ENCODE assay signal across 8 mouse cellular contexts in genomic region chr5:149152774-149153155, GRCm38 (mm10). TPM values are rescaled to one million over a fixed set of nuclear protein-coding genes. Genes with fewer than 3 reads are reported as not detected.
DNase-seq lines count a peak whose midpoint lies in the region; ATAC-seq and TF ChIP-seq lines count a peak whose summit lies in the region.

No protein-coding gene starts in this region.

- H3K4me3 ChIP-seq in hindbrain, embryonic 12.5 days: no peak overlapping the region
- H3K4me3 ChIP-seq in hindbrain, embryonic 14.5 days (replicated peaks; ENCODE audit: low read length): no peak overlapping the region
- H3K4me3 ChIP-seq in heart, embryonic 13.5 days: no peak overlapping the region
- no peak overlapping the region for H3K4me3 ChIP-seq in lung, postnatal 0 days (ENCODE audit: low read depth, low read length)

- no peaks in the 10 kb centered on the region for H3K27me3 ChIP-seq in hindbrain, embryonic 12.5 days
- no peaks in the 10 kb centered on the region for H3K27me3 ChIP-seq in hindbrain, embryonic 14.5 days (ENCODE audit: control insufficient read depth, insufficient read depth, low read length)
- H3K27me3 ChIP-seq in heart, embryonic 13.5 days (replicated peaks): no peaks in the 10 kb centered on the region
- no peaks in the 10 kb centered on the region for H3K27me3 ChIP-seq in lung, postnatal 0 days (replicated peaks; ENCODE audit: insufficient read depth, low read length)

- no peaks in the 10 kb centered on the region for H3K36me3 ChIP-seq in hindbrain, embryonic 12.5 days
- H3K36me3 ChIP-seq in hindbrain, embryonic 14.5 days (replicated peaks; ENCODE audit: control insufficient read depth, insufficient read depth): no peaks in the 10 kb centered on the region
- H3K36me3 ChIP-seq in heart, embryonic 13.5 days: no peaks in the 10 kb centered on the region
- H3K36me3 ChIP-seq in lung, postnatal 0 days (ENCODE audit: insufficient read depth, low read length): no peaks in the 10 kb centered on the region

- DNase-seq in hindbrain, embryonic 14.5 days (ENCODE audit: low spot score): no peak
- DNase-seq in cerebellum, adult 18-20 months: peak; percentile 57 to 64
- DNase-seq in lung, postnatal 0 days (ENCODE audit: low spot score): no peak
- no peak for DNase-seq in thymus, postnatal 10 days (ENCODE audit: low spot score in 2 of 2)
- DNase-seq in c-Kit-positive CD71-positive TER-119-positive erythroid progenitor cells, embryonic 14.5 days (ENCODE audit: low spot score): no peak
- no peak for DNase-seq in embryo, embryonic 10.5 days (ENCODE audit: low spot score)

- no peak for TF ChIP-seq EP300 in lung, postnatal 0 days (IDR thresholded peaks at IDR 0.05)

- H3K4me1 ChIP-seq in hindbrain, embryonic 12.5 days: no peaks in the 10 kb centered on the region
- H3K4me1 ChIP-seq in hindbrain, embryonic 14.5 days (replicated peaks; ENCODE audit: control insufficient read depth, insufficient read depth, low read length): no peaks in the 10 kb centered on the region
- H3K4me1 ChIP-seq in heart, embryonic 13.5 days: peaks cover 5% of the 10 kb centered on the region; the same call in 1 of the 2 replicates
- H3K4me1 ChIP-seq in lung, postnatal 0 days (ENCODE audit: insufficient read depth, low read depth, low read length): no peaks in the 10 kb centered on the region

- no peak overlapping the region for H3K9ac ChIP-seq in hindbrain, embryonic 12.5 days
- H3K9ac ChIP-seq in hindbrain, embryonic 14.5 days: no peak overlapping the region
- H3K9ac ChIP-seq in heart, embryonic 13.5 days: no peak overlapping the region
- H3K9ac ChIP-seq in lung, postnatal 0 days (replicated peaks; ENCODE audit: low read depth): no peak overlapping the region

- H3K9me3 ChIP-seq in hindbrain, embryonic 12.5 days (replicated peaks): no peaks in the 10 kb centered on the region
- no peaks in the 10 kb centered on the region for H3K9me3 ChIP-seq in hindbrain, embryonic 14.5 days (ENCODE audit: control insufficient read depth, low read length)
- H3K9me3 ChIP-seq in heart, embryonic 13.5 days: peaks cover 2% of the 10 kb centered on the region; the same call in 1 of the 2 replicates
- no peaks in the 10 kb centered on the region for H3K9me3 ChIP-seq in lung, postnatal 0 days (ENCODE audit: low read length)

- H3K27ac ChIP-seq in hindbrain, embryonic 12.5 days: no peak overlapping the region
- no peak overlapping the region for H3K27ac ChIP-seq in hindbrain, embryonic 14.5 days
- peak overlapping the region; percentile 20; the same call in 1 of the 2 replicates for H3K27ac ChIP-seq in heart, embryonic 13.5 days (replicated peaks)
- peak overlapping the region; percentile 76 for H3K27ac ChIP-seq in lung, postnatal 0 days (ENCODE audit: low read length)

- TF ChIP-seq CTCF in lung, postnatal 0 days (IDR thresholded peaks at IDR 0.05): no peak

- peak overlapping the region; percentile 13; the same call in 1 of the 2 replicates for H3K4me2 ChIP-seq in hindbrain, embryonic 12.5 days (replicated peaks)
- no peak overlapping the region for H3K4me2 ChIP-seq in hindbrain, embryonic 14.5 days (replicated peaks)
- peak overlapping the region; percentile 25 for H3K4me2 ChIP-seq in heart, embryonic 13.5 days
- peak overlapping the region; percentile 28; the same call in 1 of the 2 replicates for H3K4me2 ChIP-seq in lung, postnatal 0 days (replicated peaks; ENCODE audit: low read depth, low read length)

- WGBS in hindbrain, embryonic 12.5 days: 69% methylated on average over 12 of the region's 12 CpGs
- 70% methylated on average over 12 of the region's 12 CpGs for WGBS in hindbrain, embryonic 14.5 days
- whole genome bisulfite sequencing in heart, embryonic 13.5 days: 52% methylated on average over 12 of the region's 12 CpGs
- WGBS in lung, postnatal 0 days: 49% methylated on average over 12 of the region's 12 CpGs

- no peak for ATAC-seq in hindbrain, embryonic 12.5 days (ENCODE audit: low FRiP score)
- ATAC-seq in hindbrain, embryonic 14.5 days (ENCODE audit: low FRiP score): no peak
- no peak for ATAC-seq in heart, embryonic 13.5 days (ENCODE audit: extremely low read depth, insufficient number of reproducible peaks, low FRiP score, low TSS enrichment)
- peak; percentile 63; the same call in 1 of the 2 replicates for ATAC-seq in lung, postnatal 0 days

RNA-seq across cellular contexts. Expression of gene Uspl1, which starts 31.4 kb away (rescaled TPM):
- 63.0 and 68.6 TPM in 2 replicates for polyA plus RNA-seq in hindbrain, embryonic 12.5 days (2016; fragmentation: Nextera tagmentation; extraction: Ambion mirVana)
- polyA plus RNA-seq in hindbrain, embryonic 14.5 days (2014; fragmentation: Nextera tagmentation; extraction: Ambion mirVana): 65.7 and 67.0 TPM in 2 replicates
- polyA plus RNA-seq in heart, embryonic 13.5 days (2015; fragmentation: Nextera tagmentation; extraction: Ambion mirVana): 29.4 and 30.1 TPM in 2 replicates
- polyA plus RNA-seq in lung, postnatal 0 days (2015; fragmentation: Nextera tagmentation; extraction: Ambion mirVana): 17.5 and 18.2 TPM in 2 replicates

RNA-seq across cellular contexts. Expression of gene Hmgb1, which starts 31.5 kb away (rescaled TPM):
- polyA plus RNA-seq in hindbrain, embryonic 12.5 days (2016; fragmentation: Nextera tagmentation; extraction: Ambion mirVana): 1,291 and 1,445 TPM in 2 replicates
- 708 and 792 TPM in 2 replicates for polyA plus RNA-seq in hindbrain, embryonic 14.5 days (2014; fragmentation: Nextera tagmentation; extraction: Ambion mirVana)
- polyA plus RNA-seq in heart, embryonic 13.5 days (2015; fragmentation: Nextera tagmentation; extraction: Ambion mirVana): 675 and 751 TPM in 2 replicates
- 616 and 682 TPM in 2 replicates for polyA plus RNA-seq in lung, postnatal 0 days (2015; fragmentation: Nextera tagmentation; extraction: Ambion mirVana)

Comparison
In these comparisons a context has a peak if more than half of its experiments do, and no peak if none do; other contexts are left out.
1. H3K27ac ChIP-seq: peak in heart, embryonic 13.5 days (single experiment) and lung, postnatal 0 days (single experiment); none in hindbrain, embryonic 12.5 days (single experiment) and hindbrain, embryonic 14.5 days (single experiment).
2. DNase-seq: peak in cerebellum, adult 18-20 months (2 of 2); none in hindbrain, embryonic 14.5 days (single experiment), lung, postnatal 0 days (single experiment), thymus, postnatal 10 days (0 of 2), c-Kit-positive CD71-positive TER-119-positive erythroid progenitor cells, embryonic 14.5 days (single experiment) and embryo, embryonic 10.5 days (single experiment).